Mouse (Mus musculus) G1E (cell line): Measurements from ENCODE around the gene Pias4.

Experiments used
- CTCF ChIP-seq: IDR thresholded peaks from 2 replicates; pipeline ENCODE4 v1.5.1; 2012; ENCODE audit warnings: low read depth, low read length, inconsistent platforms, mixed read lengths
- GATA1 ChIP-seq: IDR thresholded peaks from 2 replicates; pipeline ENCODE4 v1.6.1; 2012; ENCODE audit warnings: borderline replicate concordance, low read length, inconsistent platforms, mixed read lengths

DNA sequence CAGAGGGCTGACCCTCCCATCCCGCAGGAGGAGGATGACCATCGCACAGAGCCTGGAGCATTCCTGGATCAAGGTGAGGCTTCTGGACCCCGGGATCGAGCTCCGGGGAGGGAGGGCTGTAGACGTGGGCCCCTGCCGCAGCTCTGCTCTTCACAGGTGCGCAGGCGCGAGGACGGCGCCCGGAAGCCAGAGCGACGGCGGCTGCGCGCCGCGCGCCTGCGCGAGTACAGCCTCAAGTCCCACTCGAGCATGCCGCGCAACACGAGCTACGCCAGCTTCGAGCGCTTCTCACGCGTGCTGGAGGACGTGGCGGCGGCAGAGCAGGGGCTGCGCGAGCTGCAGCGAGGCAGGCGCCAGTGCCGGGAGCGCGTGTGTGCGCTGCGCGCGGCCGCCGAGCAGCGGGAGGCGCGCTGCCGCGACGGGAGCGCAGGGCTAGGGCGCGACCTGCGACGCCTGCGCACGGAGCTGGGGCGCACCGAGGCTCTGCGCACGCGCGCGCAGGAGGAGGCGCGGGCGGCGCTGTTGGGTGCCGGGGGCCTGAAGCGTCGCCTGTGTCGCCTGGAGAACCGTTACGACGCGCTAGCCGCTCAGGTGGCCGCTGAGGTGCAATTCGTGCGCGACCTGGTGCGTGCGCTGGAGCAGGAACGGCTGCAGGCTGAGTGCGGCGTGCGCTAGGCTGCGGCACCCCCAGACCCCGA lies 24.7 kb upstream of the Pias4 start:
- TF ChIP-seq CTCF (no peak), GATA1 (no peak)
